Mouse (Mus musculus): Measurements from ENCODE around the gene Acsl3. TPM values are rescaled to one million over a fixed set of nuclear protein-coding genes. Genes with fewer than 3 reads are reported as not detected.

The Acsl3 gene
- polyA plus RNA-seq (2012; ENCODE audit: insufficient read depth, insufficient read length, low replicate concordance, missing spikeins) = 297 TPM in 1 of 2 replicates, not detected in the other

GRCm38 (mm10) chr1:78657671-78658440, at the start of gene Acsl3, which contains the start of gene Utp14b:
Gene Acsl3, plus strand, starts transcription at chr1:78657825.
Gene Utp14b, plus strand, starts transcription at chr1:78658038.
- TF ChIP-seq POLR2A (IDR thresholded peaks at IDR 0.05; ENCODE audit: insufficient read depth, low read depth, low read length) (peak; percentile 99), CTCF (IDR thresholded peaks at IDR 0.05; ENCODE audit: insufficient read depth, low read depth, low read length) (no peak)
- peak within 1 kb of the TSS; percentile 98 for H3K4me3 ChIP-seq (ENCODE audit: insufficient read depth, low read depth, low read length)
- H3K4me1 ChIP-seq (ENCODE audit: control insufficient read depth, insufficient read depth, low read length) = no peaks in the 10 kb centered on the region
- under 1% methylated on average over 103 of the region's 104 CpGs for WGBS
- peak within 1 kb of the TSS; percentile 92 for H3K27ac ChIP-seq (ENCODE audit: insufficient read depth, low read depth, low read length)

GRCm38 (mm10) chr1:78609134-78609907, 48.3 kb upstream of the Acsl3 start:
- Histone ChIP-seq H3K4me1 (ENCODE audit: control insufficient read depth, insufficient read depth, low read length) (no peaks in the 10 kb centered on the region), H3K4me3 (ENCODE audit: insufficient read depth, low read depth, low read length) (no peak overlapping the region), H3K27ac (ENCODE audit: insufficient read depth, low read depth, low read length) (no peak overlapping the region)
- TF ChIP-seq CTCF (IDR thresholded peaks at IDR 0.05; ENCODE audit: insufficient read depth, low read depth, low read length) = no peak
- WGBS = 66% methylated on average over 12 of the region's 12 CpGs

GRCm38 (mm10) chr1:78611039-78611438, 46.6 kb upstream of the Acsl3 start:
- TF ChIP-seq POLR2A (IDR thresholded peaks at IDR 0.05; ENCODE audit: insufficient read depth, low read depth, low read length) = no peak
- no peak for TF ChIP-seq CTCF (IDR thresholded peaks at IDR 0.05; ENCODE audit: insufficient read depth, low read depth, low read length)
- Histone ChIP-seq H3K4me3 (ENCODE audit: insufficient read depth, low read depth, low read length) (no peak overlapping the region), H3K27ac (ENCODE audit: insufficient read depth, low read depth, low read length) (no peak overlapping the region), H3K4me1 (ENCODE audit: control insufficient read depth, insufficient read depth, low read length) (no peaks in the 10 kb centered on the region)
- WGBS = 70% methylated on average over 4 of the region's 4 CpGs

GRCm38 (mm10) chr1:78612959-78613358, 44.7 kb upstream of the Acsl3 start:
- TF ChIP-seq POLR2A (IDR thresholded peaks at IDR 0.05; ENCODE audit: insufficient read depth, low read depth, low read length) (no peak), CTCF (IDR thresholded peaks at IDR 0.05; ENCODE audit: insufficient read depth, low read depth, low read length) (no peak)
- Histone ChIP-seq H3K4me3 (ENCODE audit: insufficient read depth, low read depth, low read length) (no peak overlapping the region), H3K4me1 (ENCODE audit: control insufficient read depth, insufficient read depth, low read length) (no peaks in the 10 kb centered on the region), H3K27ac (ENCODE audit: insufficient read depth, low read depth, low read length) (no peak overlapping the region)
- 88% methylated on average over 1 of the region's 1 CpGs for WGBS

- H3K4me1 ChIP-seq (ENCODE audit: control insufficient read depth, insufficient read depth, low read length) = 0 out of 2 replicates have a peak, but pooled peaks cover 4% of the 10 kb centered on the region
- H3K4me3 ChIP-seq (ENCODE audit: insufficient read depth, low read depth, low read length) = no peak overlapping the region
- 92% methylated on average over 2 of the region's 2 CpGs for WGBS
- no peak overlapping the region for H3K27ac ChIP-seq (ENCODE audit: insufficient read depth, low read depth, low read length)
- TF ChIP-seq CTCF (IDR thresholded peaks at IDR 0.05; ENCODE audit: insufficient read depth, low read depth, low read length) (no peak), POLR2A (IDR thresholded peaks at IDR 0.05; ENCODE audit: insufficient read depth, low read depth, low read length) (no peak)
Measured at GRCm38 (mm10) chr1:78624352-78624751, 33.3 kb upstream of the Acsl3 start.

- H3K27ac ChIP-seq (ENCODE audit: insufficient read depth, low read depth, low read length) = no peak overlapping the region
- WGBS = 74% methylated on average over 3 of the region's 3 CpGs
- no peak overlapping the region for H3K4me3 ChIP-seq (ENCODE audit: insufficient read depth, low read depth, low read length)
- H3K4me1 ChIP-seq (ENCODE audit: control insufficient read depth, insufficient read depth, low read length) = no peaks in the 10 kb centered on the region
- TF ChIP-seq POLR2A (IDR thresholded peaks at IDR 0.05; ENCODE audit: insufficient read depth, low read depth, low read length) (no peak), CTCF (IDR thresholded peaks at IDR 0.05; ENCODE audit: insufficient read depth, low read depth, low read length) (no peak)
Measured at GRCm38 (mm10) chr1:78634486-78634885, 23.1 kb upstream of the Acsl3 start.

- Histone ChIP-seq H3K4me3 (ENCODE audit: insufficient read depth, low read depth, low read length) (no peak overlapping the region), H3K4me1 (ENCODE audit: control insufficient read depth, insufficient read depth, low read length) (no peaks in the 10 kb centered on the region), H3K27ac (ENCODE audit: insufficient read depth, low read depth, low read length) (no peak overlapping the region)
- no peak for TF ChIP-seq CTCF (IDR thresholded peaks at IDR 0.05; ENCODE audit: insufficient read depth, low read depth, low read length)
- TF ChIP-seq POLR2A (IDR thresholded peaks at IDR 0.05; ENCODE audit: insufficient read depth, low read depth, low read length) = no peak
Measured at GRCm38 (mm10) chr1:78640871-78641270, 16.8 kb upstream of the Acsl3 start.

GRCm38 (mm10) chr1:78641791-78642190, 15.8 kb upstream of the Acsl3 start:
- no peak for TF ChIP-seq POLR2A (IDR thresholded peaks at IDR 0.05; ENCODE audit: insufficient read depth, low read depth, low read length)
- TF ChIP-seq CTCF (IDR thresholded peaks at IDR 0.05; ENCODE audit: insufficient read depth, low read depth, low read length) = no peak
- no peak overlapping the region for H3K27ac ChIP-seq (ENCODE audit: insufficient read depth, low read depth, low read length)
- WGBS = 94% methylated on average over 3 of the region's 3 CpGs
- H3K4me1 ChIP-seq (ENCODE audit: control insufficient read depth, insufficient read depth, low read length) = no peaks in the 10 kb centered on the region
- no peak overlapping the region for H3K4me3 ChIP-seq (ENCODE audit: insufficient read depth, low read depth, low read length)

- WGBS = 79% methylated on average over 2 of the region's 2 CpGs
Measured at GRCm38 (mm10) chr1:78642197-78642596, 15.4 kb upstream of the Acsl3 start.

More at GRCm38 (mm10) chr1:78642197-78642596, 15.4 kb upstream of the Acsl3 start:
- Histone ChIP-seq H3K4me1 (ENCODE audit: control insufficient read depth, insufficient read depth, low read length) (no peaks in the 10 kb centered on the region), H3K4me3 (ENCODE audit: insufficient read depth, low read depth, low read length) (no peak overlapping the region), H3K27ac (ENCODE audit: insufficient read depth, low read depth, low read length) (no peak overlapping the region)
- no peak for TF ChIP-seq CTCF (IDR thresholded peaks at IDR 0.05; ENCODE audit: insufficient read depth, low read depth, low read length)
